Mouse (Mus musculus) limb, embryonic 15.5 days (tissue): ENCODE results near the gene Maneal. TPM values are rescaled to one million over a fixed set of nuclear protein-coding genes. Genes with fewer than 3 reads are reported as not detected.

Source experiments
- ATAC-seq: fragments of 200-750 bp; cut with Nextera tagmentation; 2 replicates; pipeline ENCODE4 v1.8.0; 2017; ENCODE audit warnings: low read depth, moderate TSS enrichment; ENCODE audit not compliant: insufficient number of reproducible peaks, low FRiP score, low TSS enrichment
- H3K27ac ChIP-seq: fragments of 300-500 bp; sonication (generic); 2 replicates; pipeline ENCODE4 v1.5.1; 2015; ENCODE audit warnings: moderate library complexity, mild to moderate bottlenecking, inconsistent platforms
- H3K27me3 ChIP-seq: fragments of 300-500 bp; sonication (generic); 2 replicates; pipeline ENCODE4 v1.6.1; 2015; ENCODE audit warnings: inconsistent platforms
- H3K36me3 ChIP-seq: fragments of 300-500 bp; sonication (generic); 2 replicates; pipeline ENCODE4 v1.6.1; 2015; ENCODE audit warnings: inconsistent platforms
- H3K4me1 ChIP-seq: fragments of 300-500 bp; sonication (generic); 2 replicates; pipeline ENCODE4 v1.6.1; 2015; ENCODE audit warnings: inconsistent platforms
- H3K4me2 ChIP-seq: fragments of 300-500 bp; sonication (generic); 2 replicates; pipeline ENCODE4 v1.6.1; 2015; ENCODE audit warnings: mild to moderate bottlenecking, inconsistent platforms
- H3K4me3 ChIP-seq: fragments of 300-500 bp; sonication (generic); 2 replicates; pipeline ENCODE4 v1.5.1; 2015; ENCODE audit warnings: mild to moderate bottlenecking, inconsistent platforms
- H3K9ac ChIP-seq: fragments of 300-500 bp; sonication (generic); 2 replicates; pipeline ENCODE4 v1.6.1; 2015; ENCODE audit warnings: inconsistent platforms
- H3K9me3 ChIP-seq: fragments of 300-500 bp; sonication (generic); 2 replicates; pipeline ENCODE4 v1.6.1; 2016; ENCODE audit warnings: inconsistent platforms
- WGBS: fragments of 180-500 bp; shearing (Covaris S2); methylation state at CpG from one replicate; pipeline ENCODE4 v1.1.7; 2015; 5-methylcytosine and 5-hydroxymethylcytosine counted together
- polyA plus RNA-seq: library from polyadenylated mRNA; unstranded; fragments of >200 nt; fragmentation: Nextera tagmentation; extraction: Ambion mirVana; gene quantifications from 2 replicates; pipeline ENCODE4 v1.2.1, GENCODE M21; 2015

Gene Maneal
- polyA plus RNA-seq, 1 experiment from 2014 or later: 0.52 TPM

DNA sequence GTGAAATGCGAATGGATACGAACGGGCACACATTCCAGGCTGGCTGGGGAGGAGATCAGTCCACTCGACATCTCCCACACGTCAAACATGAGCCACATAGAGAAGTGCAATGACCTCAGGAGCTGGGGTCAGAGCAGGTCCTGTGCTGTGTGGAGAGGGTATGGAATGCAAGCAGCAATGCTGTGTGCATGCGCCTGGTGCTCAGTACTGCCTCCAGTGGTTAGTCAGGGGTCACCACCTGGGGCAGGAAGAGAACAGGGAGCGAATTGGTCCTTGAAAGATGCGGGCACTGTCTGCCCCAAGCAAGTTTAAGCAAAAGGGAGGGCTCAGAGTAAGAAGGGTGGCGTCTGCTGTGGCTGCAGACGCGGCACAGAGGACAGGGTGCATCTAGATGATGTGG lies 18.5 kb downstream of the Maneal start:
- Histone ChIP-seq H3K4me2 (no peak overlapping the region), H3K27me3 (no peaks in the 10 kb centered on the region), H3K36me3 (peaks cover 59% of the 10 kb centered on the region), H3K27ac (no peak overlapping the region), H3K9ac (no peak overlapping the region), H3K9me3 (no peaks in the 10 kb centered on the region), H3K4me3 (no peak overlapping the region), H3K4me1 (peaks cover 6% of the 10 kb centered on the region; the same call in 1 of the 2 replicates)
- 56% methylated on average over 11 of the region's 11 CpGs for WGBS
- no peak for ATAC-seq

DNA sequence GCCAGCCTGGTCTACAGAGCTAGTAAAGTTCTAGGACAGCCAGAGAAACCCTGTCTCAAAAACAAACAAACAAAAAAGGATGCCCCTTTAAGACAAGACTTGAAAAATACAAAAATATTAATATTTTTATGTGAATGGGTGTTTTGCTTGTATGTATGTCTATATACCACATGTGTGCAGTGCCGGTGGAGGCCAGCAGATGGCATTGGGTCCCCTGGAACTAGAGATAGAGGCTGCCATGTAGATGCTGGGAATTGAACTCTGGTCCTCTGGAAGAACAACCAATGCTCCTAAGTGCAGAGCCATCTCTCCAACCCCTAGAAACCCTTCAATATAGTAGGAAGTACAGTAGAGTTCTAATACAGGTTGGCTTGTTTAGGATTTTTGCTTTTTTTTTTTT lies 21.0 kb downstream of the Maneal start:
- no peak overlapping the region for H3K4me3 ChIP-seq
- H3K4me2 ChIP-seq: no peak overlapping the region
- H3K36me3 ChIP-seq: peaks cover 68% of the 10 kb centered on the region
- no peaks in the 10 kb centered on the region for H3K4me1 ChIP-seq
- no peak overlapping the region for H3K9ac ChIP-seq
- H3K27ac ChIP-seq: no peak overlapping the region
- no peaks in the 10 kb centered on the region for H3K27me3 ChIP-seq
- no peak for ATAC-seq
- WGBS: 92% methylated on average over 1 of the region's 1 CpGs
- no peaks in the 10 kb centered on the region for H3K9me3 ChIP-seq

DNA sequence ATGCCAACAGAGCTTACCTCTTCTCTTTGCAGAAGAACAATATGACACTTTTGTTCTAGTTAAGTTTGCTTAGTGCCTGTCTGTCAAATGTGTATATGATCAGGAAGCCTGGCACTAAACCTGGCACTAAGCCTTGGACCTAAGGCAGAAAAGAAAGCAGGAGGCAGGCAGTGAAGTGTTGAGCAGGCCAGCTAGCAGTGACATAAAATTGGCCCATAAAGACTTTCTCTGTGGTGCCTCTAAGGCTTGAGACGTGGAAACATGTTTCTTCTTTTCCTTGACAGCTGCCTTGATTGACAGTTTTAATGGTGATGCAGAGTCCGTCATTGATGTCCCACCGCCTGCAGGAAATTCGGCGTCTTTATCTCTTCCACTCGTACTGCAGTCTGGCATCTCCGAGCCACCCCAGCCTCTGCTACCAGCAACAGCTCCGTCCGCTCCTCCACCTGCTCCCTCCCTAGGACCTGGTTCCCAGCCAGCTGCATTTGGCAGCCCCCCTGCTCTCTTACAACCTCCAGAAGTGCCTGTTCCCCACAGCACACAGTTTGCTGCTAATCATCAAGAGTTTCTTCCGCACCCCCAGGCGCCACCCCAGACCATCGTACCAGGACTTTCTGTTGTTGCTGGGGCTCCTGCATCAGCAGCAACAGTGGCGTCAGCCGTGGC lies 23.8 kb downstream of the Maneal start:
- H3K4me2 ChIP-seq: no peak overlapping the region
- H3K27ac ChIP-seq: no peak overlapping the region
- H3K4me3 ChIP-seq: no peak overlapping the region
- H3K27me3 ChIP-seq: no peaks in the 10 kb centered on the region
- peaks cover 69% of the 10 kb centered on the region for H3K36me3 ChIP-seq
- H3K9me3 ChIP-seq: no peaks in the 10 kb centered on the region
- ATAC-seq: no peak
- 87% methylated on average over 14 of the region's 14 CpGs for WGBS
- no peak overlapping the region for H3K9ac ChIP-seq
- H3K4me1 ChIP-seq: no peaks in the 10 kb centered on the region

DNA sequence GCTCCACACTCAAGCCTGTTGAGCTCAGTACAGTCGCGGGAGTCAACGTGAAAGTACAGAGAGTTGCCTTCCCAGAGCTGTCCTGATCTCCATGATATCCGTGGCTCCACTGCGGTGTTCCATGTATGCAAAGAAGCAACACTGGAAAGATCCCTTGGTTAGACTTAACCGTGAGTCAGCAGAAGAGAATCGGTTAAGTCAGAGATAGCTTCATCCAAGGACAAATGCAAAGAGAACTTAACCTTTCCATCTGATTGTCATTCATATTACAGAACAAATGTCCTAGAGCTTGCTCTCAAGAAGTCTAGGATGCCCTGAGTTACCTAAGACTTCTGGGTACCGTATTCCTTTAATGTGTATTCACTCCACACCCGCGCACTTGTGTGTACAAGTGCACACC lies 29.2 kb downstream of the Maneal start:
- Histone ChIP-seq H3K9me3 (no peaks in the 10 kb centered on the region), H3K36me3 (peaks cover 55% of the 10 kb centered on the region), H3K27ac (no peak overlapping the region), H3K4me2 (no peak overlapping the region), H3K4me3 (no peak overlapping the region), H3K4me1 (no peaks in the 10 kb centered on the region), H3K27me3 (no peaks in the 10 kb centered on the region), H3K9ac (no peak overlapping the region)
- WGBS: 95% methylated on average over 10 of the region's 10 CpGs
- ATAC-seq: no peak

DNA sequence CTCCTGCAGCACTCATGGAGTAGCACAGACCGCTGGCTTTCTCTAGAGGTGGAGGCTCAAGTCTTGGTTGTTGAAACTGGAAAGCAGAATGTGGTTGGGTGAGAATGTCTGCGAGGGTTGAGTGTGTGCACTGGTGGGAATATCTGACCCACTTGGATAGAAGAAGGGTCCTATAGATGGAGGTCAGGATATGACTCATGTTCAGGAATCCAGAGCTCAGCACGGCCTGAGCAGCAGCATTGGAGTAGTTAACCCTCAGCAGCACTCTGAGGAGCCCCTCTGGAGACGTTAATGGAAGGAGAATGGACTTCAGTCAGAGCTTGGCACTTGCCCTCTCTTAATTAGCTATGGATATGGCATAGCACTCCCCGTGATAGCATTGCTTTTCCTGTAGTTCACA lies 32.3 kb downstream of the Maneal start:
- no peak overlapping the region for H3K4me2 ChIP-seq
- no peaks in the 10 kb centered on the region for H3K27me3 ChIP-seq
- H3K4me1 ChIP-seq: no peaks in the 10 kb centered on the region
- no peaks in the 10 kb centered on the region for H3K9me3 ChIP-seq
- no peak overlapping the region for H3K9ac ChIP-seq
- no peak for ATAC-seq
- no peak overlapping the region for H3K27ac ChIP-seq
- 79% methylated on average over 5 of the region's 5 CpGs for WGBS
- H3K4me3 ChIP-seq: no peak overlapping the region
- H3K36me3 ChIP-seq: peaks cover 59% of the 10 kb centered on the region

DNA sequence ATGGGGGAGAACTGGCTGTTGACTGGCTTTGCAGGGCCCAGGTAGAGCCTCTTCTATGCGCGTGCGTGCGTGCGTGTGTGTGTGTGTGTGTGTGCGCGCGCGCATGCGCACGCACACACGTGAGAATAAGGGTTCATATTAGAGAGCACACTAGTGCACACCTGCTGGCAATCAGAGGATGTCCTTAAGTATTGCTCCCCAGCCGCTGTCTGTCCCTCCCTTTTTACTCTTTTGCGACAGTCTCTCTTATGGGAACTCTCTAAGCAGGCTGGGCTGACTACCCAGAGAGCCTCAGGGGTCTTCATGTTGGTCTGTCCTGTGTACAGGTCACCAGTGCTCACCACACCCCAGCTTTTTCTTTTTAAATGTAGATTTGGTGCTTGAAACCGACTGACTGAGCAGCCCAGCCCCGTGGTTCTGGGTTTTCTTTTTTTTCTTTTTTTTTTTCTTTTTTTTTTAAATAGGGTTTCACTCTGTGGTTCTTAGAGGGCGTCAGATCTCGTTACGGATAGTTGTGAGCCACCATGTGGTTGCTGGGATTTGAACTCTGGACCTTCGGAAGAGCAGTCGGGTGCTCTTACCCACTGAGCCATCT lies 36.5 kb downstream of the Maneal start:
- no peak overlapping the region for H3K4me3 ChIP-seq
- H3K4me1 ChIP-seq: no peaks in the 10 kb centered on the region
- no peaks in the 10 kb centered on the region for H3K9me3 ChIP-seq
- peaks cover 74% of the 10 kb centered on the region for H3K36me3 ChIP-seq
- 92% methylated on average over 21 of the region's 21 CpGs for WGBS
- ATAC-seq: no peak
- H3K4me2 ChIP-seq: no peak overlapping the region
- no peak overlapping the region for H3K9ac ChIP-seq
- no peak overlapping the region for H3K27ac ChIP-seq
- H3K27me3 ChIP-seq: no peaks in the 10 kb centered on the region

DNA sequence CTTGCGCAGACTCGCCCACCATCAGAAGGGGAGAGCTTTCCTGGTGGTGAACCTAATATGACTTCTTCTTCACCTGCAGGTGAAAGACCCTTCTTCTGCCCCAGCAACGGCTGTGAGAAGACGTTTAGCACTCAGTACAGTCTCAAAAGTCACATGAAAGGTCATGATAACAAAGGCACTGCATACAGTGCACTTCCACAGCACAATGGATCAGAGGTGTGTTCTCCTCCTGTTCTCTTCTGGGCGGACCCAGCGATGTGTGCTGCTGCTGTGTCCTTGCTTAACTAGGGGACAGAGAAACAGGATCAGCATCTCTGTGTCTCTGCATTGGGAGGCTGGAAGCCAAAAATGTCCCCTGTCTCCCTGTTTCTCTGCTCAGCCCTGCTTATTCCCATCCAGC lies 37.0 kb downstream of the Maneal start:
- Histone ChIP-seq H3K9ac (no peak overlapping the region), H3K36me3 (peaks cover 74% of the 10 kb centered on the region)
- no peak for ATAC-seq

DNA sequence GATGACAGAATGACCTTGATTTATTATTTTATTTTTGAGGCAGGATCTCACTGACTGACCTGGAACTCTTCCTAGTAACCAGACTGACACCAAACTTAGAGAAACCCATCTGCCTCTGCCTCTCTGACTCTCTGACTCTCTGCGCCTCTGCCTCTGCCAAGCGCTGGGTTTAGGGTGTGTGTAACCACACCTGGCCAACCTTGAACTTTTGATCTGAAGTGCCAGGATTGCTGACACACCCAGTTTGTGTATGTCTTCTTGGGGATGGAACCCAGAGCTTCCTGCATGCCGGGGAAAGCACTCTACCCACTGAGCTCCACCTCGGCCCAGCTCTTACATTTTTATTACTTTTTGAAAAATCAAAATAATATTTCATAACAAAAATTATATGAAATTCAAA lies 43.1 kb downstream of the Maneal start:
- no peak overlapping the region for H3K9ac ChIP-seq
- ATAC-seq: no peak
- no peaks in the 10 kb centered on the region for H3K9me3 ChIP-seq
- WGBS: 89% methylated on average over 4 of the region's 4 CpGs
- H3K27me3 ChIP-seq: no peaks in the 10 kb centered on the region
- no peak overlapping the region for H3K4me3 ChIP-seq
- H3K4me1 ChIP-seq: peaks cover 6% of the 10 kb centered on the region
- H3K4me2 ChIP-seq: no peak overlapping the region
- no peak overlapping the region for H3K27ac ChIP-seq
- H3K36me3 ChIP-seq: peaks cover 42% of the 10 kb centered on the region

More for the DNA sequence above, 37.0 kb downstream of the Maneal start:
- Histone ChIP-seq H3K27ac (no peak overlapping the region), H3K4me1 (no peaks in the 10 kb centered on the region), H3K9me3 (no peaks in the 10 kb centered on the region), H3K4me3 (no peak overlapping the region), H3K4me2 (no peak overlapping the region), H3K27me3 (no peaks in the 10 kb centered on the region)
- WGBS: 93% methylated on average over 6 of the region's 6 CpGs

DNA sequence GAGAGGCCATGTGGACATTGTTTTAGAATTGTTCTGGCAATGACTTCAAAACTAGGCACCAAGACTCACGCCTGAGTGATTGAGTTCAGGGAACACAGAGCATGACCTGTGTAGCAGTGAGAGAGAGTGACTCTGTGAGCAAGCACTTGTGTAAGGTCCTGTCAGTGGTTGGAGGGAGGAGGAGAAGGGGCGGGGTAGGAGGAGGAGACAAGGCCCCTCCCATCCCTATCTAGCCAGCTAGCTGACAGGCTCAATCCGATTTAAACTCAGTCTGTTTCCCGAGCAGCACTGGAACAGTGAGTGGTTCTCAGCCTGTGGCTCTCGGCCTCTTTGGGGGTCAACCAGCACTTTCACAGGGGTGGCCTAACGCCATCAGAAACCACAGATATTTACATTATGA lies 44.2 kb downstream of the Maneal start:
- H3K36me3 ChIP-seq: peaks cover 38% of the 10 kb centered on the region
- WGBS: 33% methylated on average over 6 of the region's 6 CpGs
- no peak overlapping the region for H3K4me2 ChIP-seq
- no peak overlapping the region for H3K9ac ChIP-seq
- H3K27ac ChIP-seq: no peak overlapping the region
- no peak for ATAC-seq
- no peaks in the 10 kb centered on the region for H3K9me3 ChIP-seq
- no peaks in the 10 kb centered on the region for H3K27me3 ChIP-seq
- H3K4me1 ChIP-seq: peaks cover 6% of the 10 kb centered on the region
- H3K4me3 ChIP-seq: no peak overlapping the region

DNA sequence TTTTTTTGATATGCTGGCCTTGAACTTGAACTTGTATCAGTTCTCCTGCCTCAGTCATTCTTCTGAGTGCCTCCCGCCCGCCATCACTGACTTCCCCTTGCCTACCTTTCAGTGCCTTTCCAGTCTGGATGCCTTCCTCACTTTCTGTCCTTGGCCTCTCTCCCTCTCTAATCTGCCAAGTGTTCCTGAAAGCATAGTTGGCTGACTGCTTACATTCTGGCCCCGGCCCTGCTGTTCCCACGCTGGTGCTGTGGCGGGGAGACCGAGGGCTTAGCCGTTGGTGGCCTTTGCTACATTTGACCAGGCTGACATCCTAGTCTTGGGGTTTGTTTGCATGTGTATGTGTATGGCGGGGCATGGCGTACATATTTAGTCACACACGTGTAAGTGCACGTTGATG lies 46.1 kb downstream of the Maneal start:
- Histone ChIP-seq H3K27me3 (no peaks in the 10 kb centered on the region), H3K4me2 (no peak overlapping the region), H3K36me3 (peaks cover 35% of the 10 kb centered on the region), H3K27ac (no peak overlapping the region), H3K4me3 (no peak overlapping the region), H3K4me1 (peaks cover 6% of the 10 kb centered on the region), H3K9me3 (no peaks in the 10 kb centered on the region), H3K9ac (no peak overlapping the region)
- 93% methylated on average over 11 of the region's 11 CpGs for WGBS
- ATAC-seq: no peak

DNA sequence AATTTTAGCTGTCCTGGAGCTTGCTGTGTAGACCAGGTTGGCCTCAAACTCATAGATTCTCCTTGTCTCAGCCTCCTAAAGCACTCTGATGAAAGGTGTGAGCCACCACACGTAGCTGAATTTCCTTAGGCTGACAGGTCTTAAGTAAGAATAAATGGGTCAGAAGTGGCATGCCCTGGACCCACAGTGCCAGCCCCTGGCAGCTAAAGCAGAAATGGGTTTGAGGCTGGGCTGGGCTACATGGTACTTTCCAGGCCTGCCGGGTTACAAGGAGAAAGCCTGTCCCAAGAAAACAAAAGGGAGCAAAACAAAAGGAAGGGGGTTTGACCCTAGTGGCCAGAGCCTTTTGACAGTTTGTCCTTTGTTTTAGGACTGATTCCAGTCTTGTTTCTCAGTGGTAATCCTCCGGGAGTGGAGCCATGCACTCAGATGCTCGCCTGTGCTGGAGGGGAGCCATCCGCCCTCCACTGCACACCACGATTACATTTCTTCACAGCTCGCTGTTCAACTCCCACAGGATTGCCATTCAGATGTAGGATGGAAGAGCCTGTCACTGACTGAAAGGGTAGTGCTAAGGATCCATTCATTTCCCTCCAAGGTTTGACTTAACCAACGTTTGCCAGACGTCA lies 50.5 kb downstream of the Maneal start:
- Histone ChIP-seq H3K9ac (no peak overlapping the region), H3K36me3 (peaks cover 45% of the 10 kb centered on the region), H3K4me3 (no peak overlapping the region), H3K4me2 (no peak overlapping the region), H3K27me3 (no peaks in the 10 kb centered on the region), H3K4me1 (no peaks in the 10 kb centered on the region), H3K27ac (no peak overlapping the region), H3K9me3 (no peaks in the 10 kb centered on the region)
- 78% methylated on average over 9 of the region's 9 CpGs for WGBS
- no peak for ATAC-seq

DNA sequence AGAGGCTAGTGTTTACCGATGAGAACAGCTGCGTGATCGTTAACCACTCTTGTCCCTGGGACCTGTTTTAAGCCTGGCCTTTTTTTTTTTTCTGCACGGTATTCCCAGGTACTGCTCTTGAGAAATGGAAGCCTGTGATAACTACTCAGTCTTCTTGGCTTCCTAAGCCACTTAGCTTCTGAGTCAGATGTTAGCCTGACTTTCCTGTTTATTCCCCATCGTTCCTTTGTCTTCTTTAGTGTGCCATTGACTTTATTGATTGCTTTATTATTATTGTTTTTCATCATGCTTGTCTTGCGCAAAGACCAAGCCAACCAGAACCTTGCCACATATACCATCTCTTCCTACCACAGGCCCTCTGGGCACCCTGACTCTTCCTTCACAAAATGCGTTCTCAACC lies 51.9 kb downstream of the Maneal start:
- Histone ChIP-seq H3K9ac (no peak overlapping the region), H3K27me3 (no peaks in the 10 kb centered on the region), H3K4me2 (no peak overlapping the region), H3K27ac (no peak overlapping the region), H3K4me1 (no peaks in the 10 kb centered on the region), H3K36me3 (peaks cover 55% of the 10 kb centered on the region), H3K9me3 (no peaks in the 10 kb centered on the region), H3K4me3 (no peak overlapping the region)
- no peak for ATAC-seq
- 88% methylated on average over 7 of the region's 7 CpGs for WGBS
